Mouse (Mus musculus) ES-E14 (cell line): ENCODE results near the gene Hoxa3. TPM values are rescaled to one million over a fixed set of nuclear protein-coding genes. Genes with fewer than 3 reads are reported as not detected.

Experiments
- DNase-seq: peaks from one replicate; pipeline ENCODE4 v3.0.0-alpha.2; 2013; ENCODE audit warnings: low read depth, low spot score
- H3K27ac ChIP-seq: 2 replicates; pipeline ENCODE4 v1.5.1; 2012; ENCODE audit warnings: low read depth, mild to moderate bottlenecking, low read length, moderate library complexity, mixed read lengths; ENCODE audit not compliant: poor library complexity, insufficient read depth, severe bottlenecking
- H3K36me3 ChIP-seq: 2 replicates; pipeline ENCODE4 v1.6.1; 2012; ENCODE audit warnings: mild to moderate bottlenecking, low read length, moderate library complexity, mixed read lengths; ENCODE audit not compliant: control insufficient read depth, poor library complexity, insufficient read depth, severe bottlenecking
- H3K4me1 ChIP-seq, 2 experiments: fragments of 150-350 bp in 1 of 2; sonication (generic) in 1 of 2; 2 replicates each; pipeline ENCODE4 v1.6.1; 2012; ENCODE audit warnings: low read length in 2 of 2, mild to moderate bottlenecking in 1 of 2, mixed read lengths in 1 of 2; ENCODE audit not compliant: control insufficient read depth in 2 of 2, insufficient read depth in 2 of 2, poor library complexity in 1 of 2
- H3K4me3 ChIP-seq, 2 experiments: fragments of 150-350 bp in 1 of 2; sonication (generic) in 1 of 2; 2 replicates each; pipeline ENCODE4 v1.5.1; 2012; ENCODE audit warnings: low read length in 2 of 2, low read depth in 1 of 2, mild to moderate bottlenecking in 1 of 2, mixed read lengths in 1 of 2; ENCODE audit not compliant: insufficient read depth in 1 of 2, poor library complexity in 1 of 2, severe bottlenecking in 1 of 2
- H3K9ac ChIP-seq: 2 replicates; pipeline ENCODE4 v1.6.1; 2012; ENCODE audit warnings: low read depth, mild to moderate bottlenecking, low read length, mixed read lengths; ENCODE audit not compliant: poor library complexity, insufficient read depth, severe bottlenecking
- H3K9me3 ChIP-seq: fragments of 150-350 bp; sonication (generic); 2 replicates; pipeline ENCODE4 v1.6.1; 2012; ENCODE audit warnings: low read depth, mild to moderate bottlenecking, low read length; ENCODE audit not compliant: control insufficient read depth, insufficient read depth
- CHD2 ChIP-seq: IDR thresholded peaks from 2 replicates; pipeline ENCODE4 v1.6.1; 2014; ENCODE audit warnings: mild to moderate bottlenecking, low read depth, low read length, inconsistent platforms
- HCFC1 ChIP-seq: IDR thresholded peaks from 2 replicates; pipeline ENCODE4 v1.6.1; 2012; ENCODE audit warnings: low read length, inconsistent platforms, borderline replicate concordance; ENCODE audit not compliant: insufficient read depth
- MAFK ChIP-seq: IDR thresholded peaks from 2 replicates; pipeline ENCODE4 v1.6.1; 2014; ENCODE audit warnings: mild to moderate bottlenecking, low read depth, low read length, inconsistent platforms; ENCODE audit not compliant: insufficient read depth
- ZC3H11A ChIP-seq: IDR thresholded peaks from 2 replicates; pipeline ENCODE4 v1.6.1; 2012; ENCODE audit warnings: low read depth, mild to moderate bottlenecking, inconsistent platforms, low read length, borderline replicate concordance
- ZNF384 ChIP-seq: IDR thresholded peaks from 2 replicates; pipeline ENCODE4 v1.6.1; 2012; ENCODE audit warnings: low read depth, low read length, inconsistent platforms
- in situ Hi-C, 2 experiments: fragments of 600-800 bp; cut with MboI; formaldehyde crosslinking; loops; one replicate each; pipeline ENCODE4 v1.15.1; 2025; ENCODE audit warnings: low sequenced_read_pairs in 2 of 2, inconsistent platforms in 1 of 2; ENCODE audit not compliant: unreplicated experiment in 2 of 2
- total RNA-seq: library from RNA; depleted of rRNA; stranded (reverse); fragments of 300-350 nt; gene quantifications from 2 replicates; pipeline ENCODE4 v1.2.3, GENCODE M21; 2012

The Hoxa3 gene
- total RNA-seq, 1 experiment = 0.27 TPM

GRCm38 (mm10) chr6:52260654-52261575 lies 47.8 kb upstream of the Hoxa3 start, which contains the start of gene Hoxa13:
TSS of gene Hoxa13 (minus strand) at chr6:52260880.
- in situ Hi-C loops = loop anchor here in 1 of 2 experiments (25.0 kb wide), 1 partner anchor 1026 kb away; the partner anchor contains the start of gene Creb5
- DNase-seq = no peak
- Histone ChIP-seq H3K9me3 (no peaks in the 10 kb centered on the region), H3K9ac (no peak within 1 kb of the TSS), H3K27ac (no peak within 1 kb of the TSS), H3K36me3 (no peaks in the 10 kb centered on the region), H3K4me1 (0 out of 4 replicates have a peak, but pooled peaks cover 0 to 2% of the 10 kb centered on the region in 2 experiments), H3K4me3 (peak within 1 kb of the TSS; percentile 73 to 74)
- TF ChIP-seq CHD2 (no peak), ZNF384 (no peak), HCFC1 (no peak), MAFK (no peak), ZC3H11A (no peak)

- H3K4me1 ChIP-seq = 0 out of 4 replicates have a peak, but pooled peaks cover 0 to 2% of the 10 kb centered on the region in 2 experiments
- H3K9me3 ChIP-seq = no peaks in the 10 kb centered on the region
- no peak for DNase-seq
- in situ Hi-C loops = loop anchor here (5.0 to 25.0 kb wide), 3 partner anchors 55 to 1027 kb away; partner anchors contain the start of genes Creb5 (in 1 of the 2) and Evx1 (in 1 of the 2)
- H3K9ac ChIP-seq = no peak overlapping the region
- no peak overlapping the region for H3K27ac ChIP-seq
- H3K4me3 ChIP-seq = peak overlapping the region; percentile 15 to 74; a peak in 3 of 4 replicates
- TF ChIP-seq MAFK (no peak), ZNF384 (no peak), ZC3H11A (no peak), CHD2 (no peak), HCFC1 (no peak)
- no peaks in the 10 kb centered on the region for H3K36me3 ChIP-seq
Observed at GRCm38 (mm10) chr6:52259811-52260261, 46.7 kb upstream of the Hoxa3 start.

- TF ChIP-seq MAFK (no peak), ZC3H11A (no peak), ZNF384 (no peak), HCFC1 (no peak), CHD2 (no peak)
- Histone ChIP-seq H3K4me3 (no peak overlapping the region), H3K27ac (no peak overlapping the region), H3K9ac (no peak overlapping the region), H3K9me3 (no peaks in the 10 kb centered on the region), H3K36me3 (no peaks in the 10 kb centered on the region), H3K4me1 (0 out of 4 replicates have a peak, but pooled peaks cover 0 to 2% of the 10 kb centered on the region in 2 experiments)
- in situ Hi-C loops = loop anchor here (5.0 to 25.0 kb wide), 3 partner anchors 56 to 1028 kb away; partner anchors contain the start of genes Creb5 (in 1 of the 2) and Evx1 (in 1 of the 2)
- DNase-seq = no peak
Observed at GRCm38 (mm10) chr6:52259081-52259790, 46.1 kb upstream of the Hoxa3 start.

GRCm38 (mm10) chr6:52256956-52257355 lies 43.8 kb upstream of the Hoxa3 start:
- in situ Hi-C loops = loop anchor here (5.0 to 25.0 kb wide), 3 partner anchors 58 to 1030 kb away; partner anchors contain the start of genes Creb5 (in 1 of the 2) and Evx1 (in 1 of the 2)
- no peak overlapping the region for H3K4me3 ChIP-seq
- H3K9ac ChIP-seq = no peak overlapping the region
- DNase-seq = no peak
- no peak for TF ChIP-seq ZC3H11A
- no peak for TF ChIP-seq CHD2
- TF ChIP-seq MAFK = no peak
- no peak for TF ChIP-seq ZNF384
- no peak for TF ChIP-seq HCFC1
- H3K9me3 ChIP-seq = no peaks in the 10 kb centered on the region
- no peak overlapping the region for H3K27ac ChIP-seq
- peaks cover 0 to 4% of the 10 kb centered on the region in 2 experiments; a peak in 1 of 4 replicates for H3K4me1 ChIP-seq
- no peaks in the 10 kb centered on the region for H3K36me3 ChIP-seq
